In the genomic region with DNA sequence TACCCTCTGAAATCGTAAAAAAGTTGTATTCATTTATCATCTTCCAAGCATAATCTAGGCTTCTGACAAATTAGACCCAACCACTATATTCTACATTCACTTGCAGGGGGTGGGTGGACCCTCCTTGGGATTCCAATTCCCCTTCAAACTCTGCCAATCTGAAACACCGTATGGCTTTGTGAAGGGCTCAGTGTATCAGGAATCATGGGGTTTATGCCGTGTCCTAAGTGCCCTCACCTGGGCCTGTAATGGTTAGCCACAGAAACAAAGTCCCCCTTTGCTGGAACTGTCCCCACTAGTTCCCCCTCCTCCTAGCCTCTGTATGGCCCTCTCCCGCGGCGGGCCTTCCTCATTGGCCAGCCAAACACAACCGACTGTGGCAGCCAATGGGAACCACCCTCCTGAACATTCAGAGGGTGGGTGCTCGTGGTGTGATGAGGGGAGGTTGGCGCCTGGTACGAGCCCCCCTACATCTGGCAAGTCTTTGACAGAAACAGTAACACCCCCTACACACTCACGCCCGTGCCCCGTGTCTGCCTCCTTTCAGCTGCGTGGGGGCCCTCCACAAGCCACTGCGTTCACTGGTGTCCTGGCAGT, we compare ENCODE assay signal across 9 mouse cellular contexts. TPM values are rescaled to one million over a fixed set of nuclear protein-coding genes. Genes with fewer than 3 reads are reported as not detected.
DNase-seq lines count a peak whose midpoint lies in the region; ATAC-seq lines count a peak whose summit lies in the region.
"Had no signal": no experiment of that assay in that cellular context is flagged by ENCODE, and none has a peak within 500 bp of the region (broad histone marks: within the 10 kb centered on the region; RNA-seq: fewer than 3 reads in every experiment).

No protein-coding gene starts in this region.

- no peak; the same call in 1 of the 2 replicates for ATAC-seq in heart, embryonic 14.5 days (ENCODE audit: insufficient number of reproducible peaks, insufficient read depth, low FRiP score, low read depth)
- ATAC-seq in forebrain, embryonic 16.5 days = peak; percentile 96
- peak; percentile 96 for ATAC-seq in neural tube, embryonic 14.5 days (ENCODE audit: low read depth)
- ATAC-seq in activated CD4-positive, CD25-positive, alpha-beta regulatory T cell, adult 4 months = no peak

- no peak overlapping the region for H3K27ac ChIP-seq in heart, embryonic 14.5 days (replicated peaks in 1 of 2; ENCODE audit: control insufficient read depth in 1 of 2, insufficient read depth in 1 of 2, low read depth in 2 of 2, low read length in 2 of 2)
- H3K27ac ChIP-seq in forebrain, embryonic 16.5 days (ENCODE audit: low read length) = peak overlapping the region; percentile 94
- H3K27ac ChIP-seq in neural tube, embryonic 14.5 days (ENCODE audit: low read depth, low read length) = peak overlapping the region; percentile 93

- peaks cover 0 to 3% of the 10 kb centered on the region in 2 experiments; a peak in 2 of 4 replicates for H3K4me1 ChIP-seq in heart, embryonic 14.5 days (ENCODE audit: control insufficient read depth in 2 of 2, insufficient read depth in 2 of 2, low read length in 2 of 2)
- H3K4me1 ChIP-seq in forebrain, embryonic 16.5 days (replicated peaks; ENCODE audit: control insufficient read depth, insufficient read depth, low read length) = peaks cover 12% of the 10 kb centered on the region
- peaks cover 3% of the 10 kb centered on the region; the same call in 1 of the 2 replicates for H3K4me1 ChIP-seq in neural tube, embryonic 14.5 days (ENCODE audit: control insufficient read depth, insufficient read depth, low read length)

- peak overlapping the region; percentile 42 to 59 for H3K4me3 ChIP-seq in heart, embryonic 14.5 days (ENCODE audit: control insufficient read depth in 1 of 2, insufficient read depth in 1 of 2, low read depth in 1 of 2, low read length in 2 of 2)
- H3K4me3 ChIP-seq in forebrain, embryonic 16.5 days (replicated peaks; ENCODE audit: low read length) = peak overlapping the region; percentile 60
- H3K4me3 ChIP-seq in neural tube, embryonic 14.5 days (ENCODE audit: low read depth, low read length) = peak overlapping the region; percentile 48

- peak overlapping the region; percentile 60 for H3K9ac ChIP-seq in heart, embryonic 14.5 days (ENCODE audit: low read length)
- H3K9ac ChIP-seq in forebrain, embryonic 16.5 days (replicated peaks; ENCODE audit: low read depth, low read length) = peak overlapping the region; percentile 79
- H3K9ac ChIP-seq in neural tube, embryonic 14.5 days (replicated peaks; ENCODE audit: low read depth, low read length) = peak overlapping the region; percentile 69

- H3K9me3 ChIP-seq in heart, embryonic 14.5 days (ENCODE audit: control insufficient read depth, low read length) = no peaks in the 10 kb centered on the region
- H3K9me3 ChIP-seq in forebrain, embryonic 16.5 days (ENCODE audit: control insufficient read depth, low read length) = no peaks in the 10 kb centered on the region
- H3K9me3 ChIP-seq in neural tube, embryonic 14.5 days (ENCODE audit: control insufficient read depth, low read length) = no peaks in the 10 kb centered on the region

- H3K27me3 ChIP-seq in heart, embryonic 14.5 days (ENCODE audit: control insufficient read depth, insufficient read depth, low read length) = no peaks in the 10 kb centered on the region
- no peaks in the 10 kb centered on the region for H3K27me3 ChIP-seq in forebrain, embryonic 16.5 days (replicated peaks; ENCODE audit: control insufficient read depth, insufficient read depth, low read length)
- no peaks in the 10 kb centered on the region for H3K27me3 ChIP-seq in neural tube, embryonic 14.5 days (ENCODE audit: control insufficient read depth, insufficient read depth, low read length)

- intact Hi-C loops in left cerebral cortex, postnatal 36 days (cut with DNase I) = no loop called here

- H3K36me3 ChIP-seq in heart, embryonic 14.5 days (ENCODE audit: control insufficient read depth, insufficient read depth, low read length) = no peaks in the 10 kb centered on the region
- H3K36me3 ChIP-seq in forebrain, embryonic 16.5 days (ENCODE audit: control insufficient read depth, insufficient read depth) = no peaks in the 10 kb centered on the region
- H3K36me3 ChIP-seq in neural tube, embryonic 14.5 days (ENCODE audit: control insufficient read depth, insufficient read depth, low read length) = no peaks in the 10 kb centered on the region

- DNase-seq in heart, adult 8-10 months (ENCODE audit: low spot score) = no peak
- peak; percentile 86 for DNase-seq in brain, embryonic 18.5 days (ENCODE audit: low read depth, low spot score)
- peak; percentile 26 to 50 for DNase-seq in left cerebral cortex, postnatal 36 days (ENCODE audit: low spot score in 2 of 2)
- no peak for DNase-seq in gastrocnemius, postnatal 10 days

- WGBS in heart, embryonic 14.5 days = 36% methylated on average over 15 of the region's 15 CpGs
- 24% methylated on average over 15 of the region's 15 CpGs for WGBS in forebrain, embryonic 16.5 days
- WGBS in neural tube, embryonic 14.5 days = 27% methylated on average over 15 of the region's 15 CpGs

- peak overlapping the region; percentile 78 for H3K4me2 ChIP-seq in heart, embryonic 14.5 days (ENCODE audit: low read length)
- peak overlapping the region; percentile 70 for H3K4me2 ChIP-seq in forebrain, embryonic 16.5 days (ENCODE audit: low read length)
- H3K4me2 ChIP-seq in neural tube, embryonic 14.5 days (ENCODE audit: low read depth, low read length) = peak overlapping the region; percentile 61

RNA-seq across cellular contexts. Expression of a gene that starts 0.8 kb away (rescaled TPM):
- 6.1 and 6.7 TPM in 2 replicates for polyA plus RNA-seq in heart, embryonic 14.5 days (2014; fragmentation: Nextera tagmentation; extraction: Ambion mirVana)
- total RNA-seq in heart, adult 8-10 months (2022) = under 1 TPM in 3 of 4 experiments, not detected in 1; 0.28 to 0.40 (median 0.31) TPM
- 89.3 and 101 TPM in 2 replicates for polyA plus RNA-seq in forebrain, embryonic 16.5 days (2015; fragmentation: Nextera tagmentation; extraction: Ambion mirVana)
- total RNA-seq in left cerebral cortex, postnatal 36 days (2021) = 10 to 100 TPM; 38.6 to 41.3 TPM
- polyA plus RNA-seq in neural tube, embryonic 14.5 days (2014; fragmentation: Nextera tagmentation; extraction: Ambion mirVana) = 101 and 108 TPM in 2 replicates
- 1 to 10 TPM; 1.0 to 1.4 TPM for polyA plus RNA-seq in activated CD4-positive, CD25-positive, alpha-beta regulatory T cell, adult 4 months (2017; shearing (Covaris generic))
- 1 to 10 TPM in 1 of 2 experiments, under 1 TPM in 1; 0.54 to 1.2 TPM for total RNA-seq in gastrocnemius, postnatal 10 days (2021)
- total RNA-seq: MEL had no signal

RNA-seq across cellular contexts. Expression of a gene that starts 4.9 kb away (rescaled TPM):
- 95.3 and 98.4 TPM in 2 replicates for polyA plus RNA-seq in heart, embryonic 14.5 days (2014; fragmentation: Nextera tagmentation; extraction: Ambion mirVana)
- total RNA-seq in heart, adult 8-10 months (2022) = 100 to 1,000 TPM in 1 of 4 experiments, 10 to 100 TPM in 3; 88.6 to 105 (median 94.1) TPM
- polyA plus RNA-seq in forebrain, embryonic 16.5 days (2015; fragmentation: Nextera tagmentation; extraction: Ambion mirVana) = 47.7 and 52.7 TPM in 2 replicates
- total RNA-seq in left cerebral cortex, postnatal 36 days (2021) = 10 to 100 TPM; 27.9 to 32.0 TPM
- 33.5 and 42.2 TPM in 2 replicates for polyA plus RNA-seq in neural tube, embryonic 14.5 days (2014; fragmentation: Nextera tagmentation; extraction: Ambion mirVana)
- polyA plus RNA-seq in activated CD4-positive, CD25-positive, alpha-beta regulatory T cell, adult 4 months (2017; shearing (Covaris generic)) = 10 to 100 TPM; 30.9 to 40.1 TPM
- 10 to 100 TPM; 41.8 to 46.2 TPM for total RNA-seq in gastrocnemius, postnatal 10 days (2021)

RNA-seq across cellular contexts. Expression of a gene that starts 55.4 kb away (rescaled TPM):
- 15.3 TPM in 2 replicates for polyA plus RNA-seq in heart, embryonic 14.5 days (2014; fragmentation: Nextera tagmentation; extraction: Ambion mirVana)
- 1 to 10 TPM; 3.4 to 6.1 (median 4.2) TPM for total RNA-seq in heart, adult 8-10 months (2022)
- 0.32 and 0.57 TPM in 2 replicates for polyA plus RNA-seq in forebrain, embryonic 16.5 days (2015; fragmentation: Nextera tagmentation; extraction: Ambion mirVana)
- total RNA-seq in left cerebral cortex, postnatal 36 days (2021) = 1 to 10 TPM in 1 of 2 experiments, under 1 TPM in 1; 0.99 to 1.1 TPM
- polyA plus RNA-seq in neural tube, embryonic 14.5 days (2014; fragmentation: Nextera tagmentation; extraction: Ambion mirVana) = 0.24 and 1.1 TPM in 2 replicates
- 10 to 100 TPM; 29.1 to 30.6 TPM for polyA plus RNA-seq in activated CD4-positive, CD25-positive, alpha-beta regulatory T cell, adult 4 months (2017; shearing (Covaris generic))
- total RNA-seq in gastrocnemius, postnatal 10 days (2021) = 10 to 100 TPM in 1 of 2 experiments, 1 to 10 TPM in 1; 6.1 to 11.3 TPM

Comparison
In these comparisons a context has a peak if more than half of its experiments do, and no peak if none do; other contexts are left out.
1. ATAC-seq: peak in forebrain, embryonic 16.5 days (single experiment) and neural tube, embryonic 14.5 days (single experiment); none in heart, embryonic 14.5 days (single experiment) and activated CD4-positive, CD25-positive, alpha-beta regulatory T cell, adult 4 months (single experiment).
2. H3K27ac ChIP-seq: peak in forebrain, embryonic 16.5 days (single experiment) and neural tube, embryonic 14.5 days (single experiment); none in heart, embryonic 14.5 days (0 of 2).
3. DNase-seq: peak in brain, embryonic 18.5 days (single experiment) and left cerebral cortex, postnatal 36 days (2 of 2); none in heart, adult 8-10 months (single experiment) and gastrocnemius, postnatal 10 days (single experiment).
4. RNA of a gene that starts 0.8 kb away (polyA plus RNA-seq): 101 to 108 TPM in neural tube, embryonic 14.5 days and 89.3 to 101 TPM in forebrain, embryonic 16.5 days; 6.1 to 6.7 TPM in heart, embryonic 14.5 days and 1.0 to 1.4 TPM in activated CD4-positive, CD25-positive, alpha-beta regulatory T cell, adult 4 months; every median in the first group is over 10 times any median in the second.
5. Peak in every context shown above with its lines, with median percentiles within 50 percentile points of each other: H3K4me2 ChIP-seq, H3K4me3 ChIP-seq and H3K9ac ChIP-seq.